Mouse (Mus musculus): ENCODE measurements around the gene Trabd2b.

- TF ChIP-seq CTCF (IDR thresholded peaks at IDR 0.05; ENCODE audit: low read depth, low read length) (no peak), POLR2A (IDR thresholded peaks at IDR 0.05; ENCODE audit: borderline replicate concordance, low read depth, low read length) (no peak)
Measured at GRCm38 (mm10) chr4:114410443-114410842, 3.9 kb downstream of the Trabd2b start.
